ENCODE assay signal across 8 mouse cellular contexts in the genomic region with DNA sequence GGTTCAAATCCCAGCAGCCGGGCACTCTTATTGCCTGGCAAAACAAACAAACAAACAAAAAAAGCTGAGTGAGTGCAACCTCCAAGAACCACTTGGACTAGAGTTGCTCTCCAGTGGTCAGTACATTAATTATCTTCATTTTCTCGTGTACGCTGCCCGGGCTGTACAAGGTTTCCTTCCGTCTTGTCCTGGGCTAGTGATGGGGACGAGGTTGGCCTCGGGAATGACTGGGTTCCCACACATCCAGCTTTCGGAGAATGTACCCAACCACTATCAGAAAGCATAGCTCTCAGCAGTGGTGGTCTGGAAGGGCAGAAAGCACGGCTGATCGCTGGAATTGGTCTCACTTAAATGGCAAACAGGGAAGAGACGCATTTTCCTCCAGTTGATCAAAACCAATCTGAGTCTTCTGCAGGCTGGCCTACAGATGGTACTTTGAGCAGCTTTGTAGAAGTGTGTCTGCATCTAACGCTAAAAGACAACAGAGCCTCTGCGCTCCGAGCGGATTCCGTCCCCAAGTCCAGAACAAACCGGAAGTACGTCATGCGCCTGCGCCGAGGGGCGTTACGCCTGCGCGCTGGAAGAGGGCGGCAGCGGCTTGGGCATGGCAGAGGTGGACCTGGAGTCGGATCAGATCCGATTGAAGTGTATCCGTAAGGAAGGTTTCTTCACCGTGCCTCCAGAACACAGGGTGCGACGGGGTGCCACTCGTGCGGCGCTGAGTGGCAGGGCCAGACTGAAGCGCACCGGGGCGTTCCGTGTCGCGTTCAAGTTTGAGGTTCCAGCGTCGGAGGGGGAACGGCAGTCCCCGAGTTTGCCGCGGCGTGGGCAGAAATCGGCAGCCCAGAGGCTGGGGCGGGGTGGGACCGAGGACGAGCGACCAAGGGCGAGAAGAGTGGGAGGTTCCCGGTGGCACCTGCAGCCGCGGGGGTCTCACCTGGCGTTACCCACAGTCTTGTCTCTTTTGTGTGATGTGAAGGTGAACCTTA. TPM values are rescaled to one million over a fixed set of nuclear protein-coding genes. Genes with fewer than 3 reads are reported as not detected.
A peak's percentile ranks its signal among the peaks of the same experiment; 100 is the strongest.
DNase-seq lines count a peak whose midpoint lies in the region; ATAC-seq and TF ChIP-seq lines count a peak whose summit lies in the region.

Gene Cdk10, plus strand, starts transcription at position 565 of the 989 bp plus-strand sequence.

- H3K27ac ChIP-seq in forebrain, embryonic 13.5 days, result peak within 1 kb of the TSS; percentile 83
- peak within 1 kb of the TSS; percentile 86 for H3K27ac ChIP-seq in liver, postnatal 0 days (ENCODE audit: low read depth)
- H3K27ac ChIP-seq in neural tube, embryonic 14.5 days (ENCODE audit: low read depth, low read length), result peak within 1 kb of the TSS; percentile 80

- peak within 1 kb of the TSS; percentile 95 for H3K4me3 ChIP-seq in E14TG2a.4 (replicated peaks; ENCODE audit: low read length)
- H3K4me3 ChIP-seq in forebrain, embryonic 13.5 days, result peak within 1 kb of the TSS; percentile 81
- peak within 1 kb of the TSS; percentile 74 for H3K4me3 ChIP-seq in liver, postnatal 0 days (ENCODE audit: low read depth, low read length)
- peak within 1 kb of the TSS; percentile 73 for H3K4me3 ChIP-seq in neural tube, embryonic 14.5 days (ENCODE audit: low read depth, low read length)

- ATAC-seq in forebrain, embryonic 13.5 days, result peak; percentile 94
- ATAC-seq in liver, postnatal 0 days, result peak; percentile 91
- peak; percentile 89 for ATAC-seq in neural tube, embryonic 14.5 days (ENCODE audit: low read depth)

- peaks cover 38% of the 10 kb centered on the region for H3K36me3 ChIP-seq in E14TG2a.4 (ENCODE audit: insufficient read depth, low read length)
- peaks cover 31% of the 10 kb centered on the region for H3K36me3 ChIP-seq in forebrain, embryonic 13.5 days (ENCODE audit: poor library complexity, severe bottlenecking)
- peaks cover 9% of the 10 kb centered on the region; the same call in 1 of the 2 replicates for H3K36me3 ChIP-seq in liver, postnatal 0 days (replicated peaks; ENCODE audit: insufficient read depth, low read length)
- H3K36me3 ChIP-seq in neural tube, embryonic 14.5 days (ENCODE audit: control insufficient read depth, insufficient read depth, low read length), result peaks cover 3% of the 10 kb centered on the region; the same call in 1 of the 2 replicates

- peak within 1 kb of the TSS; percentile 96 for H3K4me2 ChIP-seq in forebrain, embryonic 13.5 days
- H3K4me2 ChIP-seq in liver, postnatal 0 days (ENCODE audit: low read depth, low read length), result peak within 1 kb of the TSS; percentile 98
- H3K4me2 ChIP-seq in neural tube, embryonic 14.5 days (ENCODE audit: low read depth, low read length), result peak within 1 kb of the TSS; percentile 84

- DNase-seq in c-Kit-positive CD71-positive TER-119-positive erythroid progenitor cells, embryonic 14.5 days (ENCODE audit: low spot score), result peak; percentile 90
- peak; percentile 95 to 98 for DNase-seq in heart, postnatal 10 days
- peak; percentile 93 for DNase-seq in large intestine, adult 2 months (ENCODE audit: low read depth, low spot score)
- peak; percentile 95 for DNase-seq in liver, postnatal 0 days
- DNase-seq in testis, postnatal 10 days (ENCODE audit: low spot score), result peak; percentile 95

- no peak for TF ChIP-seq CTCF in E14TG2a.4 (conservative IDR thresholded peaks at IDR 0.05; ENCODE audit: low read length)
- TF ChIP-seq CTCF in liver, postnatal 0 days (IDR thresholded peaks at IDR 0.05; ENCODE audit: low read depth), result peak; percentile 20; the same call in 1 of the 2 replicates

- H3K9ac ChIP-seq in forebrain, embryonic 13.5 days, result peak within 1 kb of the TSS; percentile 91
- peak within 1 kb of the TSS; percentile 83 for H3K9ac ChIP-seq in liver, postnatal 0 days (replicated peaks)
- H3K9ac ChIP-seq in neural tube, embryonic 14.5 days (replicated peaks; ENCODE audit: low read depth, low read length), result peak within 1 kb of the TSS; percentile 79

- peaks cover 26% of the 10 kb centered on the region for H3K4me1 ChIP-seq in E14TG2a.4 (replicated peaks; ENCODE audit: low read depth, low read length)
- peaks cover 15% of the 10 kb centered on the region for H3K4me1 ChIP-seq in forebrain, embryonic 13.5 days
- peaks cover 15% of the 10 kb centered on the region for H3K4me1 ChIP-seq in liver, postnatal 0 days (ENCODE audit: insufficient read depth)
- peaks cover 14% of the 10 kb centered on the region for H3K4me1 ChIP-seq in neural tube, embryonic 14.5 days (ENCODE audit: control insufficient read depth, insufficient read depth, low read length)

- TF ChIP-seq EP300 in liver, postnatal 0 days (IDR thresholded peaks at IDR 0.05; ENCODE audit: low read depth), result no peak

- no peaks in the 10 kb centered on the region for H3K27me3 ChIP-seq in E14TG2a.4 (ENCODE audit: insufficient read depth, low read length)
- no peaks in the 10 kb centered on the region for H3K27me3 ChIP-seq in forebrain, embryonic 13.5 days
- no peaks in the 10 kb centered on the region for H3K27me3 ChIP-seq in liver, postnatal 0 days (ENCODE audit: insufficient read depth, low read length)
- H3K27me3 ChIP-seq in neural tube, embryonic 14.5 days (ENCODE audit: control insufficient read depth, insufficient read depth, low read length), result no peaks in the 10 kb centered on the region

- H3K9me3 ChIP-seq in E14TG2a.4 (ENCODE audit: low read length), result no peaks in the 10 kb centered on the region
- H3K9me3 ChIP-seq in forebrain, embryonic 13.5 days (replicated peaks), result no peaks in the 10 kb centered on the region
- no peaks in the 10 kb centered on the region for H3K9me3 ChIP-seq in liver, postnatal 0 days (ENCODE audit: low read length)
- no peaks in the 10 kb centered on the region for H3K9me3 ChIP-seq in neural tube, embryonic 14.5 days (ENCODE audit: control insufficient read depth, low read length)

- WGBS in forebrain, embryonic 13.5 days, result 3% methylated on average over 59 of the region's 59 CpGs
- WGBS in large intestine, adult 2 months, result 1% methylated on average over 59 of the region's 59 CpGs
- 3% methylated on average over 59 of the region's 59 CpGs for WGBS in liver, postnatal 0 days (ENCODE audit: insufficient replicate concordance)
- 3% methylated on average over 59 of the region's 59 CpGs for WGBS in neural tube, embryonic 14.5 days

- intact Hi-C loops in heart, postnatal 10 days (cut with DNase I), result no loop called here

RNA-seq across cellular contexts. Expression of gene Cdk10, which starts in this region (rescaled TPM):
- 38.8 and 41.8 TPM in 2 replicates for polyA plus RNA-seq in forebrain, embryonic 13.5 days (2015; fragmentation: Nextera tagmentation; extraction: Ambion mirVana)
- 10 to 100 TPM; 26.4 to 27.9 TPM for total RNA-seq in heart, postnatal 10 days (2021)
- 37.4 and 38.5 TPM in 2 replicates for polyA plus RNA-seq in large intestine, adult 2 months (2012; rRNA removed)
- 8.7 TPM in 2 replicates for polyA plus RNA-seq in liver, postnatal 0 days (2015; fragmentation: Nextera tagmentation; extraction: Ambion mirVana)
- polyA plus RNA-seq in neural tube, embryonic 14.5 days (2014; fragmentation: Nextera tagmentation; extraction: Ambion mirVana), result 43.6 and 45.2 TPM in 2 replicates

Comparison
In these comparisons a context has a peak if more than half of its experiments do, and no peak if none do; other contexts are left out.
1. Peak in every context shown above with its lines: DNase-seq, ATAC-seq, H3K4me3 ChIP-seq and H3K27ac ChIP-seq.